Mouse (Mus musculus) liver, adult 2 months (tissue): Measurements from ENCODE around the gene Washc3.

ENCODE experiments used
- CTCF ChIP-seq: fragments of 200-500 bp; IDR thresholded peaks from 2 replicates; pipeline ENCODE4 v1.5.1; 2011; ENCODE audit warnings: low read depth, low read length, control low read depth
- POLR2A ChIP-seq: fragments of 200-500 bp; IDR thresholded peaks from 2 replicates; pipeline ENCODE4 v1.6.1; 2011; ENCODE audit warnings: low read length, control low read depth; ENCODE audit not compliant: insufficient read depth; ENCODE audit errors: extremely low read depth

DNA sequence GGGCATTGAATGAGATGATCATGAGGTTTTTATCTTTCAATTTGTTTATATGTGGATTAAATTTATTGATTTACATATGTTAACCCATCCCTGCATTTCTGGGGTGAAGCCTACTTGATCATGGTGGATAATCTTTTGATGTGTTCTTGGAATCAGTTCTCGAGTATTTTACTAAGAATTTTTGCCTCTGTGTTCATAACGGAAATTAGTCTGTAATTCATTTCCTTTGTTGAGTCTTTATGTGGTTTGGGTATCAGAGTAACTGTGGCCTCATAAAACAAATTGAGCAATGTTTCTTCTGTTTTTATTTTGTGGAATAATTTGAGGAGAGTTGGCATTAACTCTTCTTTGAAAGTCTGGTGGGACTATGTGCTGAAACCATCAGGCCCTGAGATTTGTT is 54.7 kb downstream of the Washc3 start:
- TF ChIP-seq CTCF (no peak), POLR2A (no peak)
